Mouse (Mus musculus): ENCODE data around the gene Plac9b. TPM values are rescaled to one million over a fixed set of nuclear protein-coding genes. Genes with fewer than 3 reads are reported as not detected.
"Not testable (repeated sequence)": the region's sequence is repeated elsewhere in the genome, so short reads cannot be mapped to it uniquely, and the experiment has no call there.

Plac9b gene
- polyA plus RNA-seq (2015; fragmentation: Nextera tagmentation; extraction: Ambion mirVana): 40.8 and 46.1 TPM in 2 replicates

GRCm38 (mm10) chr14:26182380-26182779 lies at the start of gene Plac9b:
Plac9b (minus strand) TSS chr14:26182480.
- not testable (repeated sequence) for H3K4me2 ChIP-seq; H3K27me3 ChIP-seq (replicated peaks); H3K9me3 ChIP-seq; H3K36me3 ChIP-seq; ATAC-seq (ENCODE audit: insufficient read depth, low FRiP score, low read depth); H3K4me1 ChIP-seq; H3K9ac ChIP-seq; H3K27ac ChIP-seq; H3K4me3 ChIP-seq (replicated peaks)
- WGBS: no CpG with 5 or more reads among the region's 10 CpGs

- not testable (repeated sequence) for H3K9ac ChIP-seq; H3K4me3 ChIP-seq (replicated peaks); H3K36me3 ChIP-seq; H3K27me3 ChIP-seq (replicated peaks); H3K4me1 ChIP-seq; H3K4me2 ChIP-seq; H3K27ac ChIP-seq; H3K9me3 ChIP-seq
- WGBS: no CpG with 5 or more reads among the region's 5 CpGs
- peak; percentile 70; the same call in 1 of the 2 replicates for ATAC-seq (ENCODE audit: insufficient read depth, low FRiP score, low read depth)
These were observed 34.1 kb upstream of the Plac9b start for GRCm38 (mm10) chr14:26216233-26217000.

GRCm38 (mm10) chr14:26206926-26207247 lies 24.6 kb upstream of the Plac9b start, which contains the start of gene Tmem254b:
Tmem254b (minus strand) TSS chr14:26207041.
- H3K4me2 ChIP-seq, H3K27ac ChIP-seq: not testable (repeated sequence)
- WGBS: no CpG with 5 or more reads among the region's 10 CpGs

GRCm38 (mm10) chr14:26206197-26206925 lies 24.1 kb upstream of the Plac9b start:
- not testable (repeated sequence) for H3K4me2 ChIP-seq; H3K36me3 ChIP-seq; H3K27me3 ChIP-seq (replicated peaks); H3K27ac ChIP-seq; H3K4me1 ChIP-seq; H3K9ac ChIP-seq; H3K9me3 ChIP-seq; H3K4me3 ChIP-seq (replicated peaks)
- ATAC-seq (ENCODE audit: insufficient read depth, low FRiP score, low read depth): peak; percentile 75
- WGBS: no CpG with 5 or more reads among the region's 44 CpGs

More at GRCm38 (mm10) chr14:26206926-26207247, 24.6 kb upstream of the Plac9b start, which contains the start of gene Tmem254b:
- not testable (repeated sequence) for H3K27me3 ChIP-seq (replicated peaks); H3K36me3 ChIP-seq; H3K9ac ChIP-seq; H3K9me3 ChIP-seq; H3K4me1 ChIP-seq; H3K4me3 ChIP-seq (replicated peaks)
- ATAC-seq (ENCODE audit: insufficient read depth, low FRiP score, low read depth): peak; percentile 68; the same call in 1 of the 2 replicates

- not testable (repeated sequence) for H3K36me3 ChIP-seq; H3K4me1 ChIP-seq; ATAC-seq (ENCODE audit: insufficient read depth, low FRiP score, low read depth); H3K4me3 ChIP-seq (replicated peaks); H3K27me3 ChIP-seq (replicated peaks); H3K4me2 ChIP-seq; H3K9ac ChIP-seq; H3K9me3 ChIP-seq; H3K27ac ChIP-seq
- WGBS: no CpG with 5 or more reads among the region's 3 CpGs
These were observed 15.6 kb upstream of the Plac9b start for GRCm38 (mm10) chr14:26197851-26198250.

GRCm38 (mm10) chr14:26188361-26188760 lies 6.1 kb upstream of the Plac9b start:
- ATAC-seq (ENCODE audit: insufficient read depth, low FRiP score, low read depth); H3K36me3 ChIP-seq; H3K27ac ChIP-seq; H3K4me3 ChIP-seq (replicated peaks); H3K9ac ChIP-seq; H3K4me1 ChIP-seq; H3K27me3 ChIP-seq (replicated peaks); H3K9me3 ChIP-seq; H3K4me2 ChIP-seq: not testable (repeated sequence)
- no CpG with 5 or more reads among the region's 8 CpGs for WGBS

GRCm38 (mm10) chr14:26186638-26187037 lies 4.4 kb upstream of the Plac9b start:
- not testable (repeated sequence) for H3K4me1 ChIP-seq; H3K27ac ChIP-seq; H3K4me2 ChIP-seq; ATAC-seq (ENCODE audit: insufficient read depth, low FRiP score, low read depth); H3K36me3 ChIP-seq; H3K9ac ChIP-seq; H3K27me3 ChIP-seq (replicated peaks); H3K4me3 ChIP-seq (replicated peaks); H3K9me3 ChIP-seq
- no CpG with 5 or more reads among the region's 9 CpGs for whole genome bisulfite sequencing

- not testable (repeated sequence) for H3K4me3 ChIP-seq (replicated peaks); H3K4me2 ChIP-seq; H3K36me3 ChIP-seq; ATAC-seq (ENCODE audit: insufficient read depth, low FRiP score, low read depth); H3K27me3 ChIP-seq (replicated peaks); H3K27ac ChIP-seq; H3K9ac ChIP-seq; H3K4me1 ChIP-seq; H3K9me3 ChIP-seq
- no CpG with 5 or more reads among the region's 10 CpGs for WGBS
These were observed 620 bp downstream of the Plac9b start for GRCm38 (mm10) chr14:26181660-26182059.

GRCm38 (mm10) chr14:26175028-26175427 lies 7.3 kb downstream of the Plac9b start:
- H3K4me3 ChIP-seq (replicated peaks); ATAC-seq (ENCODE audit: insufficient read depth, low FRiP score, low read depth); H3K9ac ChIP-seq; H3K9me3 ChIP-seq; H3K27me3 ChIP-seq (replicated peaks); H3K27ac ChIP-seq; H3K4me1 ChIP-seq; H3K36me3 ChIP-seq; H3K4me2 ChIP-seq: not testable (repeated sequence)
- no CpG with 5 or more reads among the region's 6 CpGs for WGBS

- H3K4me1 ChIP-seq; H3K9me3 ChIP-seq; H3K27me3 ChIP-seq (replicated peaks); H3K27ac ChIP-seq; H3K36me3 ChIP-seq; H3K9ac ChIP-seq; H3K4me3 ChIP-seq (replicated peaks); H3K4me2 ChIP-seq: not testable (repeated sequence)
- no CpG with 5 or more reads among the region's 3 CpGs for WGBS
- peak; percentile 65; the same call in 1 of the 2 replicates for ATAC-seq (ENCODE audit: insufficient read depth, low FRiP score, low read depth)
These were observed 8.3 kb downstream of the Plac9b start for GRCm38 (mm10) chr14:26173955-26174354.

- H3K4me1 ChIP-seq; ATAC-seq (ENCODE audit: insufficient read depth, low FRiP score, low read depth); H3K9me3 ChIP-seq; H3K27ac ChIP-seq; H3K4me3 ChIP-seq (replicated peaks); H3K4me2 ChIP-seq; H3K27me3 ChIP-seq (replicated peaks); H3K9ac ChIP-seq; H3K36me3 ChIP-seq: not testable (repeated sequence)
- WGBS: no CpG with 5 or more reads among the region's 12 CpGs
These were observed 17.0 kb downstream of the Plac9b start for GRCm38 (mm10) chr14:26165266-26165665.

- H3K9ac ChIP-seq; H3K36me3 ChIP-seq; H3K27ac ChIP-seq; H3K4me2 ChIP-seq; ATAC-seq (ENCODE audit: insufficient read depth, low FRiP score, low read depth); H3K4me1 ChIP-seq; H3K27me3 ChIP-seq (replicated peaks); H3K9me3 ChIP-seq; H3K4me3 ChIP-seq (replicated peaks): not testable (repeated sequence)
- WGBS: no CpG with 5 or more reads among the region's 5 CpGs
These were observed 19.9 kb downstream of the Plac9b start for GRCm38 (mm10) chr14:26162423-26162822.
